ENCODE assay signal across 13 mouse cellular contexts in the genomic region with DNA sequence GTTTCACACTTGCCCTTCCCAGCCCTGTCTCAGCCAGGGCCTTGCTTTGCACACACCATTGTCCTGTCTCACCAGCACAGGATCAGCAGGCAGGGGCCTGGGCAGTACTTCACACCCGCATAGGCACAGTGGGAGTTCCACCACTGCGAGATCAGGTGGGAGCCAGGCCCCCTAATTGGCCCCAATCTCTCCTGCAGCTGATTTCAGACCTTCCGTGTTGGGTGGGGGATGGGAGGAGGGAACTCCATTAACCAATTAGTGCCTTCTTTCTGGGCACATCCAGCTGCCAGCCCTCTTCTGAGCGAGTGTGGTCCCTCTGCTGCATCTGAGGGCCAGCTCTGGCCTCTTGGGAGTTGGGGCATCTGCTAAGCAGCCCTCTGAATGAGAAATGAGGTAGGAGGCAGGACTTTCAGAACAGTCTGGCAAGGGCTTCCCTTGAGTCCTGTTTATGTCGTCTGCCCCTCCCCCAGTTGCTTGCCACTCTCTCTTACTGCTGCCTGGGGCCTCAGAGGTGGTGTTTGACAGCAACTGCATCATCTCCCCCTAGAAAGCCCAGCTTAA. TPM values are rescaled to one million over a fixed set of nuclear protein-coding genes. Genes with fewer than 3 reads are reported as not detected.
DNase-seq lines count a peak whose midpoint lies in the region; ATAC-seq and TF ChIP-seq lines count a peak whose summit lies in the region.
"Had no signal": no experiment of that assay in that cellular context is flagged by ENCODE, and none has a peak within 500 bp of the region (broad histone marks: within the 10 kb centered on the region; RNA-seq: fewer than 3 reads in every experiment).

No protein-coding gene starts in this region.

- H3K9me3 ChIP-seq in forebrain, embryonic 16.5 days (ENCODE audit: control insufficient read depth, low read length) = no peaks in the 10 kb centered on the region
- H3K9me3 ChIP-seq in midbrain, embryonic 10.5 days (replicated peaks) = no peaks in the 10 kb centered on the region
- no peaks in the 10 kb centered on the region for H3K9me3 ChIP-seq in heart, embryonic 11.5 days (replicated peaks; ENCODE audit: control insufficient read depth, low read length)
- H3K9me3 ChIP-seq: G1E; heart, embryonic 12.5 days had no signal

- no peaks in the 10 kb centered on the region for H3K27me3 ChIP-seq in forebrain, embryonic 16.5 days (replicated peaks; ENCODE audit: control insufficient read depth, insufficient read depth, low read length)
- peaks cover 41% of the 10 kb centered on the region for H3K27me3 ChIP-seq in midbrain, embryonic 10.5 days (ENCODE audit: low read depth, poor library complexity, severe bottlenecking)
- peaks cover 56% of the 10 kb centered on the region for H3K27me3 ChIP-seq in heart, embryonic 11.5 days (ENCODE audit: control insufficient read depth, insufficient read depth, low read length)

- no peak for TF ChIP-seq POLR2A in brain, embryonic 14.5 days (IDR thresholded peaks at IDR 0.05; ENCODE audit: borderline replicate concordance, extremely low read depth, insufficient read depth, insufficient read length, poor library complexity, severe bottlenecking)

- peak; percentile 36; the same call in 1 of the 2 replicates for ATAC-seq in forebrain, embryonic 16.5 days
- no peak for ATAC-seq in heart, embryonic 11.5 days (replicated peaks; ENCODE audit: insufficient number of reproducible peaks, low FRiP score, low TSS enrichment)

- 2% methylated on average over 5 of the region's 5 CpGs for WGBS in forebrain, embryonic 16.5 days
- 2% methylated on average over 5 of the region's 5 CpGs for WGBS in midbrain, embryonic 10.5 days
- WGBS in heart, embryonic 11.5 days (ENCODE audit: insufficient replicate concordance) = 12% methylated on average over 5 of the region's 5 CpGs

- H3K4me3 ChIP-seq in forebrain, embryonic 16.5 days (replicated peaks; ENCODE audit: low read length) = no peak overlapping the region
- H3K4me3 ChIP-seq in midbrain, embryonic 10.5 days = no peak overlapping the region
- H3K4me3 ChIP-seq in heart, embryonic 11.5 days (ENCODE audit: low read depth, low read length) = no peak overlapping the region
- H3K4me3 ChIP-seq: heart, embryonic 12.5 days had no signal

- peaks cover 38% of the 10 kb centered on the region for H3K4me1 ChIP-seq in forebrain, embryonic 16.5 days (replicated peaks; ENCODE audit: control insufficient read depth, insufficient read depth, low read length)
- H3K4me1 ChIP-seq in midbrain, embryonic 10.5 days = peaks cover 63% of the 10 kb centered on the region
- peaks cover 7% of the 10 kb centered on the region; the same call in 1 of the 2 replicates for H3K4me1 ChIP-seq in heart, embryonic 11.5 days (ENCODE audit: control insufficient read depth, insufficient read depth, low read length)

- TF ChIP-seq CTCF in brain, embryonic 14.5 days (IDR thresholded peaks at IDR 0.05; ENCODE audit: borderline replicate concordance, extremely low read depth, insufficient read depth, insufficient read length) = no peak

- peak; percentile 74 for DNase-seq in A20 (ENCODE audit: low read depth, low spot score)
- DNase-seq in brain, embryonic 14.5 days (ENCODE audit: low read depth) = peak; percentile 89
- DNase-seq in midbrain, embryonic 10.5 days (ENCODE audit: low spot score) = no peak
- DNase-seq in gastrocnemius, postnatal 4 days (ENCODE audit: low spot score in 2 of 2) = no peak
- no peak for DNase-seq in adrenal gland, postnatal 36 days
- DNase-seq in thymus, adult 18-20 months = no peak
- DNase-seq: adrenal gland, postnatal 25 days; kidney, postnatal 10 days; thymus, postnatal 25 days had no signal

- no peak overlapping the region for H3K27ac ChIP-seq in forebrain, embryonic 16.5 days (ENCODE audit: low read length)
- peak overlapping the region; percentile 76 for H3K27ac ChIP-seq in midbrain, embryonic 10.5 days (replicated peaks)
- H3K27ac ChIP-seq in heart, embryonic 11.5 days (ENCODE audit: low read depth, low read length) = no peak overlapping the region

- no peaks in the 10 kb centered on the region; the same call in 1 of the 2 replicates for H3K36me3 ChIP-seq in forebrain, embryonic 16.5 days (ENCODE audit: control insufficient read depth, insufficient read depth)
- no peaks in the 10 kb centered on the region; the same call in 1 of the 2 replicates for H3K36me3 ChIP-seq in midbrain, embryonic 10.5 days
- H3K36me3 ChIP-seq in heart, embryonic 11.5 days (ENCODE audit: control insufficient read depth, insufficient read depth, low read length) = no peaks in the 10 kb centered on the region
- H3K36me3 ChIP-seq: G1E; heart, embryonic 12.5 days had no signal

- no peak overlapping the region for H3K9ac ChIP-seq in forebrain, embryonic 16.5 days (replicated peaks; ENCODE audit: low read depth, low read length)
- H3K9ac ChIP-seq in heart, embryonic 11.5 days (ENCODE audit: low read depth, low read length) = no peak overlapping the region
- H3K9ac ChIP-seq: heart, embryonic 12.5 days had no signal

- no peak overlapping the region for H3K4me2 ChIP-seq in forebrain, embryonic 16.5 days (ENCODE audit: low read length)
- no peak overlapping the region for H3K4me2 ChIP-seq in heart, embryonic 11.5 days
- H3K4me2 ChIP-seq: heart, embryonic 12.5 days had no signal

RNA-seq across cellular contexts. Expression of a gene that starts 12.3 kb away (rescaled TPM):
- 92.0 and 111 TPM in 2 replicates for polyA plus RNA-seq in brain, embryonic 14.5 days (2012; rRNA removed)
- polyA plus RNA-seq in forebrain, embryonic 16.5 days (2015; fragmentation: Nextera tagmentation; extraction: Ambion mirVana) = 134 and 147 TPM in 2 replicates
- polyA plus RNA-seq in midbrain, embryonic 10.5 days (2016; fragmentation: Nextera tagmentation; extraction: Ambion mirVana) = 14.2 and 34.9 TPM in 2 replicates
- total RNA-seq in gastrocnemius, postnatal 4 days (2021) = under 1 TPM; 0.12 to 0.18 TPM
- polyA plus RNA-seq in heart, embryonic 11.5 days (2014; fragmentation: Nextera tagmentation; extraction: Ambion mirVana) = 0.09 and 0.35 TPM in 2 replicates
- not detected for total RNA-seq in adrenal gland, postnatal 36 days (2021)
- total RNA-seq: adrenal gland, postnatal 25 days had no signal
- polyA plus RNA-seq: G1E had no signal

RNA-seq across cellular contexts. Expression of a gene that starts 24.7 kb away (rescaled TPM):
- 2.3 TPM in 2 replicates for polyA plus RNA-seq in brain, embryonic 14.5 days (2012; rRNA removed)
- 0.77 and 1.6 TPM in 2 replicates for polyA plus RNA-seq in forebrain, embryonic 16.5 days (2015; fragmentation: Nextera tagmentation; extraction: Ambion mirVana)
- polyA plus RNA-seq in midbrain, embryonic 10.5 days (2016; fragmentation: Nextera tagmentation; extraction: Ambion mirVana) = 1.2 and 1.6 TPM in 2 replicates
- total RNA-seq in gastrocnemius, postnatal 4 days (2021) = 1 to 10 TPM; 1.7 to 2.3 TPM
- polyA plus RNA-seq in heart, embryonic 11.5 days (2014; fragmentation: Nextera tagmentation; extraction: Ambion mirVana) = 1.1 and 1.3 TPM in 2 replicates
- 1 to 10 TPM; 3.1 to 3.9 TPM for total RNA-seq in adrenal gland, postnatal 36 days (2021)

RNA-seq across cellular contexts. Expression of a gene that starts 53.5 kb away (rescaled TPM):
- polyA plus RNA-seq in brain, embryonic 14.5 days (2012; rRNA removed) = 51.7 and 54.8 TPM in 2 replicates
- 55.4 and 59.0 TPM in 2 replicates for polyA plus RNA-seq in forebrain, embryonic 16.5 days (2015; fragmentation: Nextera tagmentation; extraction: Ambion mirVana)
- 57.3 and 59.6 TPM in 2 replicates for polyA plus RNA-seq in midbrain, embryonic 10.5 days (2016; fragmentation: Nextera tagmentation; extraction: Ambion mirVana)
- total RNA-seq in gastrocnemius, postnatal 4 days (2021) = 10 to 100 TPM; 24.8 to 25.0 TPM
- polyA plus RNA-seq in heart, embryonic 11.5 days (2014; fragmentation: Nextera tagmentation; extraction: Ambion mirVana) = 32.4 and 40.1 TPM in 2 replicates
- total RNA-seq in adrenal gland, postnatal 36 days (2021) = 10 to 100 TPM; 36.5 to 39.2 TPM

Comparison
In these comparisons a context has a peak if more than half of its experiments do, and no peak if none do; other contexts are left out.
1. DNase-seq: peak in A20 (single experiment) and brain, embryonic 14.5 days (single experiment); none in midbrain, embryonic 10.5 days (single experiment), gastrocnemius, postnatal 4 days (0 of 2), adrenal gland, postnatal 36 days (0 of 2) and thymus, adult 18-20 months (0 of 2).
2. RNA of a gene that starts 12.3 kb away (polyA plus RNA-seq): 134 to 147 TPM in forebrain, embryonic 16.5 days, 92.0 to 111 TPM in brain, embryonic 14.5 days and 14.2 to 34.9 TPM in midbrain, embryonic 10.5 days; 0.09 to 0.35 TPM in heart, embryonic 11.5 days; every median in the first group is over 10 times any median in the second.